Mouse (Mus musculus) heart, adult 2 months (tissue): ENCODE measurements around the gene Cbln3.

Experiments used
- CTCF ChIP-seq: fragments of 200-600 bp; IDR thresholded peaks from 2 replicates; pipeline ENCODE4 v1.8.1; 2022; ENCODE audit warnings: antibody characterized with exemption, mild to moderate bottlenecking, moderate library complexity
- EP300 ChIP-seq: fragments of 200-500 bp; IDR thresholded peaks from 2 replicates; pipeline ENCODE4 v1.6.1; 2011; ENCODE audit warnings: low read depth, low read length, control low read depth; ENCODE audit not compliant: insufficient read depth
- POLR2A ChIP-seq: fragments of 200-500 bp; IDR thresholded peaks from 2 replicates; pipeline ENCODE4 v1.6.1; 2011; ENCODE audit warnings: mild to moderate bottlenecking, low read depth, low read length, control low read depth; ENCODE audit not compliant: insufficient read depth

DNA sequence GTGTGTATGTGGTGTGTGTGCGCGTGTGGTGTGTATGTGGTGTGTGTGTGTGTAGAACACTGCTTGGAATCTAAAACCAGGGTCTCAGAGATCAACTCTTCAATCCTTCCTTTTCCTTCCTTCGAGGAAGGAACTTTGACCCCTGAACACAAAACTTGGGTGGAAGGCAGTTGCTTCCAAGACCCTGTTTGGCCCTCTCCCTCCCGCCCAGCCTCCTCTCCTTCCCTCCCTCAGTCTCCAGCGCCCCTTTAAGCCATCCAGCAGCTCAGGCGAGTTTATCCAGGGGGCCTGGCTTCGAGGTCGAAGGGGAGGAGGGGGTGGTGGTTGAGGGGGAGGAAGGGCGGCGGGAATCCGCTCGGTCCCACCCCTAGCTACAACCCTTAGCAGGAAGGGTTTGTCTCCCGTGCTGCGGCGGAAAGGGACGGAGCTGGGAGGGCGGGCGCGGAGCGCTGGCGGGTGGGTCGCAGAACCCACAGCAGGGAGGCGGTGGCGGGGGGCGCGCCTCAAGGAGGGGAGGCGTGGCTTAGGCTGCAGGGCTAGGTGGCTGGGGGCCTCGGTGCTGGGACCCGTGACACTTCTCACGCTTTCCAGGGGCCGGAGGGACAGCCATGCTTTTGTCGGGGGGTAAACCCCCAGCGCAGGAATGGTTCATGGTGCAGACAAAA, 30.4 kb downstream of the Cbln3 start, which contains the start of gene Nynrin:
- TF ChIP-seq CTCF (no peak), POLR2A (no peak), EP300 (no peak)
